Comparison of ENCODE assay signal across 27 mouse cellular contexts in the genomic region with DNA sequence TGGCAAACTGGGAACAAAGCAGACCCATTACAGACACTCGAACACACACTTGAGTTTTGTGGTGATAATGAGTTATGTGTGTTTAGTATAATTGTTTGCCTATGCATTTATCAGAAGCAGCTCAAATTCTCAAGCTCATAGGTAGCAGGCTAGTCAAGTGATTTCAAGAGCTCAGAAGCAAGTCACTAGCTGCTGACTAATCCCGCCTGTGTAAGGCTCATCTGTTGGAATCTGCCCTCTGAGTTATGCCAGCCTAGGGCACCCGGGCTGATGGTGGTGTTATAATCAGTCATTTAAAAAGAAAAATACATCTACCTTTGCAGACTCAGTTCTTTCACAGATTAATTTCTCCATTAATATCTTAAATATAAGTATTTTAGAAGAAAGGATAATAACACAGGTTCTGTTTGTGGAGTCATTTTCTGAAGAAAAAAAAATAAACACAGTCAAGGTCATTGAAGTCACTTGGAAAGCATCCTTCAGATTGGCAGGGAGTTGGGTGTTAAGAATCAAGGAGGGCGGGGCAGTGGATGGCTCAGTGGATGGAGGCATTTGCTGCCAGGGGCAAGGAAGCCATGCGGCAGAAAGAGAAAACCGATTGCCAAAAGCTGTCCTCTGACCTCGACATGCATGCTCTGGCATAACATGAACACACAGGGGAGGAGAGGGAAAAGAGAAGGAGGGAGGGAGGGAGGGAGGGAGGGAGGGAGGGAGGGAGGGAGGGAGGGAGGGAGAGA. TPM values are rescaled to one million over a fixed set of nuclear protein-coding genes. Genes with fewer than 3 reads are reported as not detected.
"Had no signal": no experiment of that assay in that cellular context is flagged by ENCODE, and none has a peak within 500 bp of the region (broad histone marks: within the 10 kb centered on the region; RNA-seq: fewer than 3 reads in every experiment).

No protein-coding gene starts in this region.

- H3K9me3 ChIP-seq: kidney, embryonic 15.5 days; limb, embryonic 10.5 days; limb, embryonic 13.5 days; liver, embryonic 12.5 days; liver, embryonic 15.5 days; midbrain, embryonic 15.5 days; neural tube, embryonic 13.5 days; stomach, embryonic 15.5 days had no signal

- H3K27ac ChIP-seq: kidney, embryonic 15.5 days; limb, embryonic 10.5 days; limb, embryonic 13.5 days; liver, embryonic 12.5 days; liver, embryonic 15.5 days; midbrain, embryonic 15.5 days; neural tube, embryonic 13.5 days; stomach, embryonic 15.5 days had no signal

- H3K4me1 ChIP-seq: limb, embryonic 10.5 days; limb, embryonic 13.5 days; liver, embryonic 12.5 days; liver, embryonic 15.5 days; midbrain, embryonic 15.5 days; neural tube, embryonic 13.5 days; stomach, embryonic 15.5 days had no signal

- H3K4me3 ChIP-seq: kidney, embryonic 15.5 days; limb, embryonic 10.5 days; limb, embryonic 13.5 days; liver, embryonic 12.5 days; liver, embryonic 15.5 days; midbrain, embryonic 15.5 days; myocyte; neural tube, embryonic 13.5 days; stomach, embryonic 15.5 days had no signal

- ATAC-seq: liver, embryonic 12.5 days; midbrain, embryonic 15.5 days had no signal

- H3K4me2 ChIP-seq: kidney, embryonic 15.5 days; limb, embryonic 13.5 days; liver, embryonic 12.5 days; liver, embryonic 15.5 days; midbrain, embryonic 11.5 days; midbrain, embryonic 15.5 days; neural tube, embryonic 13.5 days; stomach, embryonic 15.5 days had no signal

- H3K27me3 ChIP-seq: kidney, embryonic 15.5 days; limb, embryonic 13.5 days; liver, embryonic 12.5 days; liver, embryonic 15.5 days; midbrain, embryonic 15.5 days; neural tube, embryonic 13.5 days; stomach, embryonic 15.5 days had no signal

- H3K9ac ChIP-seq: kidney, embryonic 15.5 days; limb, embryonic 13.5 days; liver, embryonic 12.5 days; liver, embryonic 15.5 days; midbrain, embryonic 15.5 days; neural tube, embryonic 13.5 days; stomach, embryonic 15.5 days had no signal

- DNase-seq: kidney, adult 11 months; kidney, adult 8-10 months; kidney, postnatal 10 days; kidney, postnatal 36 days; liver; lung, adult 18-20 months; lung, postnatal 4 days; retina, postnatal 1 day; right cerebral cortex, postnatal 25 days; spleen, adult 18-20 months; thymus, postnatal 25 days had no signal

- H3K36me3 ChIP-seq: kidney, embryonic 15.5 days; limb, embryonic 10.5 days; limb, embryonic 13.5 days; liver, embryonic 12.5 days; liver, embryonic 15.5 days; midbrain, embryonic 15.5 days; neural tube, embryonic 13.5 days; stomach, embryonic 15.5 days had no signal

RNA-seq across cellular contexts. Expression of gene Tmco5, which starts 34.0 kb away (rescaled TPM):
- total RNA-seq: megakaryocyte progenitor cell, adult 5-6 weeks; megakaryocyte-erythroid progenitor cell, adult 5-6 weeks; monocyte, adult 5-6 weeks; neutrophil, adult 5-6 weeks had no signal
- polyA plus RNA-seq: kidney, embryonic 15.5 days; limb, embryonic 10.5 days; limb, embryonic 13.5 days; liver, embryonic 12.5 days; liver, embryonic 15.5 days; lung, embryonic 16.5 days; midbrain, embryonic 11.5 days; midbrain, embryonic 15.5 days; myocyte; neural tube, embryonic 13.5 days; stomach, embryonic 15.5 days; thymus, postnatal 0 days had no signal
